Mouse (Mus musculus): ENCODE measurements around the gene Gm6676. TPM values are rescaled to one million over a fixed set of nuclear protein-coding genes. Genes with fewer than 3 reads are reported as not detected.

The Gm6676 gene
- not detected for polyA plus RNA-seq (2014; fragmentation: Illumina TruSeq; extraction: RNeasy Lipid Tissue Mini Kit (QIAGEN cat#74804); ENCODE audit: low read depth, low replicate concordance)

DNA sequence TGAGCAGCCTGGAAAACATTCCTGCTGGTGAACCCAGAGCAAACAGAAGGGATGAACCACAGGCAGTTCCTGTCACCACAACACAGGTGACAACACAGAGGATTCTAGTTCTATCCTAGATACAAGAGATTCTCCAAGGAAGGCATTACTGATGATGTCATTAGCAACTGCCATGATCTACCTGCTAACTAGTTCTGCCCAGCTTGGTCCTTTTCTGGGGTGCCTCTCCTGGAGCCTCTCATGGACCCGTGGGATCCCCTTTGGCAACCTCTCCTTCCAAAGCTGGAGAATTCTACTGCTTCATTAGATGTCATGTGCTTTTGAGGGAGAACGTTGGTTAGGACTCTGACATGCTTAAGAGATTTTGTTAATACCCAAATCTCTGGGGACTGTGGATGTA is at the start of gene Gm6676:
Gene Gm6676, minus strand, starts transcription at position 101 of the 400 bp plus-strand sequence.

DNA sequence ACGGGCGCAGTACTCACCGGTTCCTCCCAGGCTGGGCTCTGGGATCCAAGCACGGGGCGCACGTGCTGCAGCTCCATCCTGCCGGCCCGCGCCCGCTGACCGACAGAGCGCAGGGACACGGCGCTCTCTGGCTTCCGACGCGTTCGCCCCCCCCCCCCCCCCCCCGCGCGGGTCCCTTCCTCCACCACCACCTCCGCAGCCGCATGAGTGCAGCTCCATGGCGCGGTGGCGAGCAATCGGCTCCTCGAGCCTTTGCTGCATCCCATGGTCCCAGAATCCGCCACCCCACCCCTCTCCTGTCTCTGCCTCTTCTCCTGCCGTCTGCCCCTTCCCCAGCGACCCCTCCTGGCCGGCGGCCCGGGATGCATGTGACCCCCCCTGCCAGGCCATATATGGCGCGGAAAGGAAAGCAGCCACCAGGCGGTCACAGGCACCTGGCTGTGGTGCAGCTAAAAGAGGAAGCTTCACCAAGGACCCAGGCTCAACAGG is 49.3 kb upstream of the Gm6676 start, which contains the start of gene Gm3512:
Gene Gm3512, minus strand, starts transcription at position 51 of the 489 bp plus-strand sequence.

GRCm38 (mm10) chr14:7100521-7100920 is 24.7 kb downstream of the Gm6676 start, which contains the start of gene Gm3696:
Gm3696 (minus strand) TSS chr14:7100621.

Other genes starting within 250 kb of the Gm6676 start
- 0.34 TPM for gene Gm3667, start 235.4 kb downstream of the Gm6676 start, polyA plus RNA-seq (2014; fragmentation: Illumina TruSeq; extraction: RNeasy Lipid Tissue Mini Kit (QIAGEN cat#74804); ENCODE audit: low read depth, low replicate concordance)
- not detected for gene Gm6356, start 151.6 kb downstream of the Gm6676 start, polyA plus RNA-seq (2014; fragmentation: Illumina TruSeq; extraction: RNeasy Lipid Tissue Mini Kit (QIAGEN cat#74804); ENCODE audit: low read depth, low replicate concordance)
- 0.39 TPM for gene Gm10406, start 98.0 kb downstream of the Gm6676 start, polyA plus RNA-seq (2014; fragmentation: Illumina TruSeq; extraction: RNeasy Lipid Tissue Mini Kit (QIAGEN cat#74804); ENCODE audit: low read depth, low replicate concordance)
- not detected for gene Gm3685, start 80.4 kb downstream of the Gm6676 start, polyA plus RNA-seq (2014; fragmentation: Illumina TruSeq; extraction: RNeasy Lipid Tissue Mini Kit (QIAGEN cat#74804); ENCODE audit: low read depth, low replicate concordance)
- gene Gm3696, start 24.8 kb downstream of the Gm6676 start, polyA plus RNA-seq (2014; fragmentation: Illumina TruSeq; extraction: RNeasy Lipid Tissue Mini Kit (QIAGEN cat#74804); ENCODE audit: low read depth, low replicate concordance), result not detected
- gene Gm3512, start 49.1 kb upstream of the Gm6676 start, polyA plus RNA-seq (2014; fragmentation: Illumina TruSeq; extraction: RNeasy Lipid Tissue Mini Kit (QIAGEN cat#74804); ENCODE audit: low read depth, low replicate concordance), result 0.60 TPM
- gene Gm16434, start 69.1 kb upstream of the Gm6676 start, polyA plus RNA-seq (2014; fragmentation: Illumina TruSeq; extraction: RNeasy Lipid Tissue Mini Kit (QIAGEN cat#74804); ENCODE audit: low read depth, low replicate concordance), result not detected
- not detected for gene Gm3727, start 139.3 kb upstream of the Gm6676 start, polyA plus RNA-seq (2014; fragmentation: Illumina TruSeq; extraction: RNeasy Lipid Tissue Mini Kit (QIAGEN cat#74804); ENCODE audit: low read depth, low replicate concordance)
- gene Gm3739, start 189.6 kb upstream of the Gm6676 start, polyA plus RNA-seq (2014; fragmentation: Illumina TruSeq; extraction: RNeasy Lipid Tissue Mini Kit (QIAGEN cat#74804); ENCODE audit: low read depth, low replicate concordance), result not detected
- not detected for gene Gm5797, start 207.0 kb upstream of the Gm6676 start, polyA plus RNA-seq (2014; fragmentation: Illumina TruSeq; extraction: RNeasy Lipid Tissue Mini Kit (QIAGEN cat#74804); ENCODE audit: low read depth, low replicate concordance)
- gene Gm8374, start 239.7 kb upstream of the Gm6676 start, polyA plus RNA-seq (2014; fragmentation: Illumina TruSeq; extraction: RNeasy Lipid Tissue Mini Kit (QIAGEN cat#74804); ENCODE audit: low read depth, low replicate concordance), result not detected

Measured in heart, adult 10 weeks (tissue).